7 mouse cellular contexts compared by ENCODE assay signal in genomic region chr12:108793453-108793941, GRCm38 (mm10). TPM values are rescaled to one million over a fixed set of nuclear protein-coding genes. Genes with fewer than 3 reads are reported as not detected.
DNase-seq lines count a peak whose midpoint lies in the region; ATAC-seq and TF ChIP-seq lines count a peak whose summit lies in the region.

No protein-coding gene starts in this region.

- no peaks in the 10 kb centered on the region for H3K9me3 ChIP-seq in intestine, embryonic 15.5 days
- H3K9me3 ChIP-seq in limb, embryonic 15.5 days, result no peaks in the 10 kb centered on the region
- no peaks in the 10 kb centered on the region for H3K9me3 ChIP-seq in neural tube, embryonic 12.5 days

- H3K9ac ChIP-seq in intestine, embryonic 15.5 days, result peak overlapping the region; percentile 88
- H3K9ac ChIP-seq in limb, embryonic 15.5 days, result peak overlapping the region; percentile 93
- H3K9ac ChIP-seq in neural tube, embryonic 12.5 days, result peak overlapping the region; percentile 96

- H3K4me3 ChIP-seq in bone marrow macrophage, adult 2 months (ENCODE audit: insufficient read depth, low read length), result peak overlapping the region; percentile 100
- peak overlapping the region; percentile 88 for H3K4me3 ChIP-seq in intestine, embryonic 15.5 days (replicated peaks)
- H3K4me3 ChIP-seq in limb, embryonic 15.5 days, result peak overlapping the region; percentile 98
- peak overlapping the region; percentile 99 for H3K4me3 ChIP-seq in neural tube, embryonic 12.5 days

- DNase-seq in Muller cell, postnatal 12 days (ENCODE audit: inconsistent ontology term), result peak; percentile 12
- DNase-seq in frontal cortex, postnatal 36 days (ENCODE audit: low spot score in 2 of 2), result peak; percentile 19 to 26
- peak; percentile 68 for DNase-seq in testis, postnatal 14 days (ENCODE audit: low spot score)

- H3K4me1 ChIP-seq in bone marrow macrophage, adult 2 months (ENCODE audit: control insufficient read depth, insufficient read depth, low read length), result peaks cover 7% of the 10 kb centered on the region
- peaks cover 12% of the 10 kb centered on the region for H3K4me1 ChIP-seq in intestine, embryonic 15.5 days (replicated peaks)
- peaks cover 14% of the 10 kb centered on the region for H3K4me1 ChIP-seq in limb, embryonic 15.5 days
- H3K4me1 ChIP-seq in neural tube, embryonic 12.5 days, result peaks cover 34% of the 10 kb centered on the region

- H3K27ac ChIP-seq in bone marrow macrophage, adult 2 months (ENCODE audit: insufficient read depth, low read depth, low read length), result peak overlapping the region; percentile 96
- peak overlapping the region; percentile 100 for H3K27ac ChIP-seq in intestine, embryonic 15.5 days
- H3K27ac ChIP-seq in limb, embryonic 15.5 days, result peak overlapping the region; percentile 99
- peak overlapping the region; percentile 96 for H3K27ac ChIP-seq in neural tube, embryonic 12.5 days

- no peaks in the 10 kb centered on the region for H3K36me3 ChIP-seq in intestine, embryonic 15.5 days
- H3K36me3 ChIP-seq in limb, embryonic 15.5 days, result no peaks in the 10 kb centered on the region
- H3K36me3 ChIP-seq in neural tube, embryonic 12.5 days, result no peaks in the 10 kb centered on the region

- under 1% methylated on average over 52 of the region's 71 CpGs for WGBS in intestine, embryonic 15.5 days
- WGBS in limb, embryonic 15.5 days, result 1% methylated on average over 48 of the region's 71 CpGs
- WGBS in neural tube, embryonic 12.5 days, result under 1% methylated on average over 51 of the region's 71 CpGs

- no peak for TF ChIP-seq CTCF in bone marrow macrophage, adult 2 months (IDR thresholded peaks at IDR 0.05; ENCODE audit: low read depth, low read length)

- no peaks in the 10 kb centered on the region for H3K27me3 ChIP-seq in intestine, embryonic 15.5 days (replicated peaks)
- H3K27me3 ChIP-seq in limb, embryonic 15.5 days, result no peaks in the 10 kb centered on the region
- no peaks in the 10 kb centered on the region for H3K27me3 ChIP-seq in neural tube, embryonic 12.5 days (replicated peaks)

- TF ChIP-seq POLR2A in bone marrow macrophage, adult 2 months (IDR thresholded peaks at IDR 0.05; ENCODE audit: borderline replicate concordance, low read depth, low read length), result no peak

- peak overlapping the region; percentile 63 for H3K4me2 ChIP-seq in intestine, embryonic 15.5 days (replicated peaks)
- H3K4me2 ChIP-seq in limb, embryonic 15.5 days, result peak overlapping the region; percentile 42
- H3K4me2 ChIP-seq in neural tube, embryonic 12.5 days (replicated peaks), result peak overlapping the region; percentile 65

- no peak for ATAC-seq in intestine, embryonic 15.5 days
- ATAC-seq in limb, embryonic 15.5 days (ENCODE audit: insufficient number of reproducible peaks, low FRiP score, low TSS enrichment, low read depth), result no peak
- ATAC-seq in neural tube, embryonic 12.5 days (ENCODE audit: low FRiP score, low read depth), result no peak; the same call in 1 of the 2 replicates

RNA-seq across cellular contexts. Expression of gene Yy1, which starts 0.7 kb away (rescaled TPM):
- polyA plus RNA-seq in bone marrow macrophage, adult 2 months (2012; ENCODE audit: insufficient read depth, insufficient read length, missing spikeins), result 61.0 and 77.7 TPM in 2 replicates
- polyA plus RNA-seq in intestine, embryonic 15.5 days (2015; fragmentation: Nextera tagmentation; extraction: Ambion mirVana), result 15.3 and 15.7 TPM in 2 replicates
- polyA plus RNA-seq in limb, embryonic 15.5 days (2015; fragmentation: Nextera tagmentation; extraction: Ambion mirVana), result 13.4 and 17.9 TPM in 2 replicates
- 18.4 and 19.8 TPM in 2 replicates for polyA plus RNA-seq in neural tube, embryonic 12.5 days (2016; fragmentation: Nextera tagmentation; extraction: Ambion mirVana)

RNA-seq across cellular contexts. Expression of gene Slc25a29, which starts 42.2 kb away (rescaled TPM):
- 0.47 and 0.68 TPM in 2 replicates for polyA plus RNA-seq in bone marrow macrophage, adult 2 months (2012; ENCODE audit: insufficient read depth, insufficient read length, missing spikeins)
- polyA plus RNA-seq in intestine, embryonic 15.5 days (2015; fragmentation: Nextera tagmentation; extraction: Ambion mirVana), result 5.5 and 6.3 TPM in 2 replicates
- 10.3 and 10.9 TPM in 2 replicates for polyA plus RNA-seq in limb, embryonic 15.5 days (2015; fragmentation: Nextera tagmentation; extraction: Ambion mirVana)
- 15.4 and 16.0 TPM in 2 replicates for polyA plus RNA-seq in neural tube, embryonic 12.5 days (2016; fragmentation: Nextera tagmentation; extraction: Ambion mirVana)

RNA-seq across cellular contexts. Expression of gene Slc25a47, which starts 42.3 kb away (rescaled TPM):
- 0.82 and 1.2 TPM in 2 replicates for polyA plus RNA-seq in bone marrow macrophage, adult 2 months (2012; ENCODE audit: insufficient read depth, insufficient read length, missing spikeins)
- 7.3 and 10.1 TPM in 2 replicates for polyA plus RNA-seq in intestine, embryonic 15.5 days (2015; fragmentation: Nextera tagmentation; extraction: Ambion mirVana)
- polyA plus RNA-seq in limb, embryonic 15.5 days (2015; fragmentation: Nextera tagmentation; extraction: Ambion mirVana), result 10.4 and 12.0 TPM in 2 replicates
- 12.2 and 14.5 TPM in 2 replicates for polyA plus RNA-seq in neural tube, embryonic 12.5 days (2016; fragmentation: Nextera tagmentation; extraction: Ambion mirVana)

Comparison
In these comparisons a context has a peak if more than half of its experiments do, and no peak if none do; other contexts are left out.
1. DNase-seq: peak in every context shown above with its lines; median percentile 68 in testis, postnatal 14 days; 22 in frontal cortex, postnatal 36 days; 12 in Muller cell, postnatal 12 days.